Mouse (Mus musculus) T-helper 1 cell (primary cell): ENCODE data around the gene Samd8.

Experiments used
- in situ Hi-C: fragments of 300-600 bp; cut with MboI, MseI; formaldehyde crosslinking; loops from one replicate; pipeline ENCODE4 v1.15.1; 2025; ENCODE audit warnings: high pct_unique_total_duplicates

The Samd8 gene

DNA sequence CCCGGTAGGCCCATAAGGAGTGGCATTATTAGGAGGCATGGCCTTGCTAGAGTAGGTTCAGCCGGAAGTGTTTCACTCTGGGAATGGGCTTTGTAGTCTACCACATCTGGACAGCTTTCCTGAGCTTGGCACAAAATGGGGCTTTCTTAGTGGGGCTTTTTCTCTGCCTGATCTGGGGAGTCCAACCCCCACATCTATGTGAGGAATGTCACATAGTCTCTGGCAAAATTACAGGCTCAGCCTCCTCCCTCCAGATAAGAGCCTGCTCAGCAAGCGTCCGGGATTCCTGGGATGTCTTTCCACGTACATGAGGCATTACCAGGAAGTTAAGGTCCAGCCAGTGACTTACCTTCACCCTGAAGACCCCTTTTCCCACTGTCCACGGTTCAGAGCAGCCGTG, 73.6 kb downstream of the Samd8 start:
- in situ Hi-C loops, result no loop called here

DNA sequence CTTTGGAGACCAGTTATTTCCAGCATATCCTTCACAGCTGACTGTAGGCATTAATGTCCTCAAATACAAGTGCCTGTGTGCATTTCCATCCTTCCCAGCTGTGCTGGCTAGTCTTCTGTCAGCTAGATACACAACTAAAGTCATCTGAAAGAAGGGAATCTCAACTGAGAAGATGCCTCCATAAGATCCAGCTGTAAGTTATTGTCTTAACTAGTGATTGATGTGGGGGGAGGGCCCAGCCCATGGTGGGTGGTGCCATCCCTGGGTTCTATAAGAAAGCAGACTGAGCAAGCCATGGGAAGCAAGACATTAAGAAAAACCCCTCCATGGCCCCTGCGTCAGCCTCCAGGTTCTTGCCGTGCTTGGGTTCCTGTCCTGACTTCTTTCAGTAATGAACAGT, 74.6 kb downstream of the Samd8 start, which contains the start of gene Vdac2:
Vdac2 (plus strand) TSS at position 301 of the 400 bp plus-strand sequence.
- in situ Hi-C loops, result loop anchor here (5.0 kb wide), 1 partner anchor 78 kb away; no protein-coding TSS in a partner anchor

DNA sequence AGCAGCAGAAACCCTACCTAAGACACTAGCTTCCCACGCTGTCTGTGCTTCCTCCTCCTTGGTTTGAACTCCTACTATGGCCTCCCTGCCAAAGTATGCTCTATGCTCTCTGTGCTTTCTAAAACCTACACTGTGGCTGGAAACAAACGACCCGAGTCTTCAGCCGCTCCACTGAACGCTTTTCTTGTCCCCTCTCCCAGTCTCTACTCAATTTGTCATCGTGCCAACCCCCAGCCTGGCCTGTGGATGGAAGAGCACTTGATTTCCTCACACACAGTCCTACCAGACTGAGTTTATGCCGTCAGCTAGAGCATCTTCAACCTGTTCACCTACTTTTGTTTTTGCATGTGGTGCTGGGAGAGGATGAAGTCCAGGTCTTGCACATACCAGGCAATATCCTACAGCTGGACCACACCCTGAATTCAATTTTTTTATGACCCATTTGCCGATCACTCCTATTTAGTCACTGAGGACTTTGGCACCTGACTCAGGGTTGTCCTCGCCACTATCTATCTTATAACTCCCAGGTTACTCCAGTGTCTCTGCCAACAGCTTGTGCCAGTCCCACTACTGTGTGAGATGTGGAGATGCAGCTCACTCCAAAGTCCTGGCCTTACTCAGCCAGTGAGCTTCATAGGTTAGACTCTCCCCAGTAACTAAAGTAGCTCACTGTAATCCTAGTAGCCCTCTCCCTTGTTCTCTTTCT, 75.6 kb downstream of the Samd8 start:
- in situ Hi-C loops, result loop anchor here (5.0 kb wide), 1 partner anchor 79 kb away; no protein-coding TSS in a partner anchor

DNA sequence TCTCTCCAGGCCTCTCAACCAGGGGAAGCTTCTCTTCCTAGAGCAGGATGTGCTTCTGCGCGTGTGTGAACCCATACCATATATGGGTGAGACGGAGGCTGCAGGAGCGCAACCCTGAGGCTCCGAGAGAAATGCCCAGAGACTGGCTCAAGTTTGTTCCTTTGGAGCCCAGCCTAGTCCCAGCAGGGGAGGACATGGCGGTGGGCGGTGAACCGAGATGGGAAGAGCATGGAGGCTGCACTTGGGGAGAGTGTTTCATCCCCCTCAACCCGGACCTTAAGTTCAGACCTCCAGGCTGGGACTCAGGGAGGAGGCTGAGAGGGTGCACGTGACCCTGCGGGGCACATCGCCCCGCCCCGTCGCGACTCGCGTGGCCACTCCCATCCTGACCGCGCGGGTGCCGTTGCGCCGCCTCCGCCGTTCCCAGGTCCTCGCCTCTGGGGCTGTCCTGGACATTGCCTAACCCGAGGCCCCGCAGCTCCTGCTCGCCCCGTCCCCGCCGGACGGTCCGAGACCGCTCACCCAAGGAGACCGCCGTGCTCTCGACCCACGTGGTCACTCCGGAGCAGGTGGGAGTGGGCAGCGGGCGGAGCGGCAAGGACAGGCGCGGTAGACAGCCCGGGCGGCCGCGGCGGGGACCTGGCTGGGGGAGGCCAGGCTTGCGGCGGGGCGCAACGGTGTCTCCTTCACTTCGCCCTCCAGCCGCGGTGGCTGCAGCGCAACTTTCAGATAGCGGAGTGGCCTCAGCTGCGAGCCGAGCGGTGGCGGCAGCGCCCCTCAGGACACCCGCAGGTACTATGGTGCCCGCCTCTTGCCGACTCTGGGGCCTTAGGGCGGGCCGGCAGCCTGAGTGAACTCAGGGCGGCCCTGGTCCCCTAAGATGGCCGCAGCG, 80.8 kb downstream of the Samd8 start:
- in situ Hi-C loops, result loop anchor here (10.0 kb wide), 1 partner anchor 336 kb away; no protein-coding TSS in a partner anchor

DNA sequence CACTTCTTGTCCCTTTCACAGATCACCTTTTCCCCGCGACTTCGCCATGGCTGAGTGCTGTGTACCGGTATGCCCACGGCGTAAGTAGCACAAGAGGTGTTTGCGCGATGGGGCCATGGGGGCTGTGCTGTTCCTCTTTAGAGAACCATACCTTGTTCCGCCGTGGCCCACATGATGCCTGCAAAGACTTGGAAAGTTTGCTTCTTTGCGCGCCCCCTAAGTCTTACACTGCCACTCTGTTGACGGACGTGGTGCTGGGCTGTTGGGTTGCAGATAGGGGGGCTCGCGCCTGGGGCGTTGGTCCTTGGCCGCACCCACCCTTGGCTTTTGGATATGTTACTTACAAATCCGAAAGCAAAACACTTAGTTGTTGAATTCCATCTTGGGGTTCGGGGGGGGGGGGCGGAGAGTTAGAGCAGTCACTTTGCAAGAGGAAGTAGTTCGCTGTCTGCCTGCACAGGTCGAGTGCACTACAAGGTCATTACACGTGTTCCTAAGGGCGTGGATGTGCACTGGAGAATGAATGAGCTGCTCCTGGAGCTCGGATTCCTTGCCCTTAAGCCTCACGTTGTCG, 81.6 kb downstream of the Samd8 start:
- in situ Hi-C loops, result loop anchor here (10.0 kb wide), 1 partner anchor 337 kb away; no protein-coding TSS in a partner anchor

DNA sequence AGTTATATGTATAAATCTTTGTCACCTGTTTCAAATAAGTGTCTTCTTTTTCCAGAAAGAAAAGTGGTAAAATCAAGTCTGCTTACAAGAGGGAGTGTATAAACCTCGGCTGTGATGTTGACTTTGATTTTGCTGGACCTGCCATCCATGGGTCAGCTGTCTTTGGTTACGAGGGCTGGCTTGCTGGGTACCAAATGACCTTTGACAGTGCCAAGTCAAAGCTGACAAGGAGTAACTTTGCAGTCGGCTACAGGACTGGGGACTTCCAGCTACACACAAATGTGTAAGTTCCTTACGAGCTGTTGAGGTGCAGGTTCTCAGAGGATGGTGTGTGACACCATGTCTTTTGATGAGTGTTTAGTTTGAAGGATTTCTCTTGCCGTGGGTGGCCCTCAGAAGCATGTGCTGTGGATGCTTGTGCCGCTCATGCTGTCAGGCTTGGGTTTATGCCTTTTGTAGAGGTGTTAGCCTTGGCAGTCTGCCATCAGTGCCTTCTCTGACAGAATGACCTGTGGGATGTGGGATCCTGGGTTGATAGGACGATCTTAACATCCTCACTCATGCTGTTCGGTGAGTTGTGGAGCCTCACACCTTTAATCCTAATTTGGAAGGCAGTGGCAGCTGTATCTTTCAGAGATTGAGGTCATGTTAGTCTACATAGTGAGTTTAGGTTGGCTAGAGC, 88.1 kb downstream of the Samd8 start:
- in situ Hi-C loops, result loop anchor here (10.0 kb wide), 1 partner anchor 344 kb away; no protein-coding TSS in a partner anchor

DNA sequence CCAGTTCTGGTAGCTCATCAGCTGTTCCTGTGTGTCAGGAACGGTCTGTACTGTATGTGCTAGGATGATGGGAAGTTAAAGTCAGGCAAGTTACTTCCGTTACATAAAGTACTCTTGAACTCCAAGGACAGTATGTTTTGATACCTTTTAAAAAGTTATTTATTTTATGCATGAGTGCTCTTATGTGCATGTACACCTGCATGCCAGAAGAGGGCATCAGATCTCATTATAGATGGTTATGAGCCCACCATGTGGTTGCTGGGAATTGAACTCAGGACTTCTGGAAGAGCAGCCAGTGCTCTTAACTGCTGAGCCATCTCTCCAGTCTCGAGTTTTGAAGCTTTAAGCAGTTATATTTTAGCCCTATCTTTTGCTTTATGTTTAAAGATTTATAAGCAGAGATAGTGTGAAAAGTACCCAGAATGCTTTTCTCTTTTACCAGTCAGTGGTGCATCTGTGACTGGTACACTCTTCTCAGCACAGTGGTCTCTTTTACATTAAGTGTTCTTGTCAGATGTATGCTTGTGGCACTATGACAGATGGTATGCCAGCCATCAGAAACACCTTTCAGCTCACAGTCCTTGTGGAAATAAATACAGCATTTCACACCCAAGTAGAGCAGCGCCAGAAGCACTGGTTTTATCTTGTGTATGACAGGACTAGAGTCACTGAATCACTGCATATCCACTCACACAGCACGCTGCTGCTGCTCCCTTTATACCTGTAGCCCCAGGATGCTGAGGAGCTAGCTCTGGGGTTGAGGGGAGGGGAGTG, 91.7 kb downstream of the Samd8 start:
- in situ Hi-C loops, result no loop called here

DNA sequence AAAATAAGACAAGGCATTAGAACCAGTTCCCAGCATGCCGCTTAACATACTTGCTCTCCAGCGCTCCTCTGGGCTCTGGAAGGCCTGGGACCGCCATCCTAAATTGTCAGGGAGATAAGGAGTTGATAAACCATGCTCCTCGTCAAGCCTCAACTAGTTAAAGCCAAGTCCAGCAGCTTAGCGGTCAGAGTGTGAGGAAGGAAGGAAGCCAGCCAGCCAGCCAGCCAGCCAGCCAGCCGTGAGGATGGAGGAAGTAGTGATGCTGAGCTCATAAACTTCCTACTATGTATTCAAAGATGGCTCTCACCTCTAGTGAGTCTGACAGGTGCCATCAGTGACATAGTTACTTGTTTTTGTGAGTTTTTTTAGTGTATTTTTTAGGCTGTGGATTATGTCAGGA, 92.9 kb downstream of the Samd8 start:
- in situ Hi-C loops, result no loop called here

DNA sequence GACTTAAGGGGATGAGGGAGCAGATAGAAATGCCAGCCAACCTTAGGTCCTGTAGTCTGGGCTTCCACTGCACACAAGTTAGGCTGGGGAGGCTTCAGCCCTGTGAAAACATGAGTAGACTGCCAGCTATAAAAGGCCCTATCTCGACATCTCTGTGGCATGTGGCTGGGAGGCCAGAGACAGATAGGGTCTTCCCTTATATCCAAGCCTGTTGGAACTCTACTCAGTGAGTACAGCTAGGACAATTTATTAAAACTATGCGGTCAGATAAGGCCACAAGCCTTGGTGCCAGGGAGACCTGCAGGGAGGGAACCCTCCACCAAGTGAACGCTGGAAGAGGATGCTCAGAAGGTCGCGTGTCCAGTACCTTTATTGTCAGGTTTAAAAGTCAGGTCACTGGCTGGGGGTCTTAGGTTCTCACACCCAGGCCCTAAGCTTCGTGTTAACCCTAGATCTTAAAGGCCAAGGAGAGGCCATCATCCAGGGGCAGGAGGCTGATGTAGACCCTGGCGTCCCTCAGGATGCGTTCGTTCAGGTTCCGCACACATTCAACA, 96.6 kb downstream of the Samd8 start:
- in situ Hi-C loops, result no loop called here

DNA sequence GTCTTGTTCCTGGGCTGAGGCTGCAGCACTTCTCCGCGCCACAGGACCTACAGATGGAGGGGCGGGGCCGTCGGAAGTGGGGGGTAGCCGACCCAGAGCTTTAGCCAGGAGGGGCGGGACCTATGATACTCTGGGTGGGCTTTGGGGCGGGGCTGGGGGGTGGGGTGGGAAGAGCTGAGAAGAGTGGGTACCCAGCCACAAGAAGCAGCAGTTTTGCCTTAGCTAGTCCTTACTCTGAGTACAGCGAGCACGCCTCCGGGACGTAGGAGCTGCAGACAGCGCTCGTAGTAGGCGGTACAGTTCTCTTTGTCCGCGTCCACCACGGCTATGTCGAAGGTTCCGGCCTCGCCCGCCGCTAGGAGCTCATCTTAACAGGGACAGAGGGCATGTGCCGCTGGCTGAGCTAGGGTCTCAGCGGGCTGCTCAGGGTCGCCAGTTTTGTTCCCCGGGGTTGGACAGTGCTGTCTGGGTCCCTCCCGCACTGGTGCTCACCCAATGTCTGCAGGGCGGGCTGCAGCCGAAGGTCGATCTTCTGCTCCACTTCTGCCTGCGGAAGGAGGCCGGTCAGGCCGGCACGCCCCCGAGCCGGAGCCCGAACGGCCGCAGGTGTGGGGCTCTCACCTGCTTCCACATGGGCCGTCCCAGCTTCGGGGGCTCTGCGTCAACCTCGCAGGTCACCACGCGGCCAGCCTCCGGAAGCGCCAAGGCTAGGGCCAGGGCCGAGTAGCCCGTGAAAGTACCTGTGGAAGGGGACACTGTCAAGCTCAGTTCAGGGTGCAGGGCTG, 97.2 kb downstream of the Samd8 start:
- in situ Hi-C loops, result no loop called here
